Mouse (Mus musculus) kidney, adult 9 months (tissue): ENCODE results near the gene Naa30.
A peak's percentile ranks its signal among the peaks of the same experiment; 100 is the strongest.

Experiments used
- DNase-seq: peaks from one replicate; pipeline ENCODE4 v3.0.0; 2022

The Naa30 gene

GRCm38 (mm10) chr14:49226986-49227385, 55.0 kb downstream of the Naa30 start:
- DNase-seq: no peak

GRCm38 (mm10) chr14:49231845-49232244, 59.8 kb downstream of the Naa30 start:
- DNase-seq: no peak

- peak; percentile 56 for DNase-seq
Observed at GRCm38 (mm10) chr14:49234788-49235515, 62.9 kb downstream of the Naa30 start.

- peak; percentile 71 for DNase-seq
Observed at GRCm38 (mm10) chr14:49238206-49238605, 66.2 kb downstream of the Naa30 start.
